Mouse (Mus musculus) intestine, embryonic 14.5 days (tissue): Measurements from ENCODE around the gene Hipk2. TPM values are rescaled to one million over a fixed set of nuclear protein-coding genes. Genes with fewer than 3 reads are reported as not detected.

ENCODE experiments used
- ATAC-seq: fragments of 200-750 bp; cut with Nextera tagmentation; replicated peaks from 2 replicates; pipeline ENCODE4 v1.8.0; 2017; ENCODE audit warnings: low read depth, moderate number of reproducible peaks, moderate TSS enrichment, moderate library complexity; ENCODE audit not compliant: low FRiP score, low TSS enrichment
- DNase-seq: peaks from one replicate; pipeline ENCODE4 v3.0.0-alpha.2; 2018; ENCODE audit warnings: low spot score
- H3K27ac ChIP-seq: fragments of 300-500 bp; sonication (generic); 2 replicates; pipeline ENCODE4 v1.5.1; 2014; ENCODE audit warnings: low read depth, mild to moderate bottlenecking, control low read depth
- H3K27me3 ChIP-seq: fragments of 300-500 bp; sonication (generic); replicated peaks from 2 replicates; pipeline ENCODE4 v1.6.1; 2014; ENCODE audit warnings: low read length, control low read depth; ENCODE audit not compliant: control insufficient read depth, insufficient read depth
- H3K36me3 ChIP-seq: fragments of 300-500 bp; sonication (generic); 2 replicates; pipeline ENCODE4 v1.6.1; 2014; ENCODE audit warnings: low read length, control low read depth; ENCODE audit not compliant: control insufficient read depth, insufficient read depth
- H3K4me1 ChIP-seq: fragments of 300-500 bp; sonication (generic); replicated peaks from 2 replicates; pipeline ENCODE4 v1.6.1; 2014; ENCODE audit warnings: low read length, control low read depth, mixed read lengths; ENCODE audit not compliant: control insufficient read depth, insufficient read depth
- H3K4me2 ChIP-seq: fragments of 300-500 bp; sonication (generic); 2 replicates; pipeline ENCODE4 v1.6.1; 2014; ENCODE audit warnings: low read length
- H3K4me3 ChIP-seq: fragments of 300-500 bp; sonication (generic); 2 replicates; pipeline ENCODE4 v1.5.1; 2014; ENCODE audit warnings: low read depth, low read length, control low read depth, mixed read lengths
- H3K9ac ChIP-seq: fragments of 300-500 bp; sonication (generic); 2 replicates; pipeline ENCODE4 v1.6.1; 2014; ENCODE audit warnings: mild to moderate bottlenecking, low read length
- H3K9me3 ChIP-seq: fragments of 300-500 bp; sonication (generic); 2 replicates; pipeline ENCODE4 v1.6.1; 2016; ENCODE audit warnings: low read length, control low read depth; ENCODE audit not compliant: control insufficient read depth
- WGBS: fragments of 180-500 bp; shearing (Covaris S2); extraction: QIAGEN DNeasy Blood & Tissue Kit; methylation state at CpG from one replicate; pipeline ENCODE4 v1.1.7; 2014; 5-methylcytosine and 5-hydroxymethylcytosine counted together
- polyA plus RNA-seq: library from polyadenylated mRNA; unstranded; fragments of >200 nt; fragmentation: Nextera tagmentation; extraction: Ambion mirVana; gene quantifications from 2 replicates; pipeline ENCODE4 v1.2.1, GENCODE M21; 2014

Gene Hipk2
- polyA plus RNA-seq, 1 experiment from 2014 or later = 27.9 TPM

- no peak for ATAC-seq
- Histone ChIP-seq H3K4me1 (peaks cover 3% of the 10 kb centered on the region; the same call in 1 of the 2 replicates), H3K36me3 (no peaks in the 10 kb centered on the region), H3K4me3 (no peak overlapping the region), H3K27me3 (no peaks in the 10 kb centered on the region), H3K4me2 (no peak overlapping the region), H3K9ac (no peak overlapping the region), H3K27ac (no peak overlapping the region), H3K9me3 (no peaks in the 10 kb centered on the region)
- 75% methylated on average over 2 of the region's 2 CpGs for WGBS
- DNase-seq = peak; percentile 29
These were observed 122.2 kb downstream of the Hipk2 start for GRCm38 (mm10) chr6:38753729-38754128.

GRCm38 (mm10) chr6:38753025-38753424, 122.9 kb downstream of the Hipk2 start:
- H3K4me1 ChIP-seq = peaks cover 2% of the 10 kb centered on the region; the same call in 1 of the 2 replicates
- DNase-seq (no peak), ATAC-seq (no peak)
- no peaks in the 10 kb centered on the region for H3K27me3 ChIP-seq
- no peak overlapping the region for H3K4me3 ChIP-seq
- H3K36me3 ChIP-seq = no peaks in the 10 kb centered on the region
- WGBS = 80% methylated on average over 2 of the region's 2 CpGs
- H3K4me2 ChIP-seq = no peak overlapping the region
- H3K9ac ChIP-seq = no peak overlapping the region
- H3K27ac ChIP-seq = no peak overlapping the region
- no peaks in the 10 kb centered on the region for H3K9me3 ChIP-seq

- Histone ChIP-seq H3K9ac (no peak overlapping the region), H3K4me3 (no peak overlapping the region), H3K27me3 (no peaks in the 10 kb centered on the region), H3K9me3 (no peaks in the 10 kb centered on the region), H3K27ac (no peak overlapping the region), H3K4me1 (no peaks in the 10 kb centered on the region; the same call in 1 of the 2 replicates), H3K4me2 (no peak overlapping the region), H3K36me3 (no peaks in the 10 kb centered on the region)
- ATAC-seq (no peak), DNase-seq (no peak)
- 83% methylated on average over 6 of the region's 6 CpGs for WGBS
These were observed 123.5 kb downstream of the Hipk2 start for GRCm38 (mm10) chr6:38752495-38752894.

- H3K27ac ChIP-seq = no peak overlapping the region
- DNase-seq (peak; percentile 16), ATAC-seq (no peak)
- H3K27me3 ChIP-seq = no peaks in the 10 kb centered on the region
- H3K36me3 ChIP-seq = peaks cover 38% of the 10 kb centered on the region
- 83% methylated on average over 4 of the region's 4 CpGs for WGBS
- H3K4me2 ChIP-seq = no peak overlapping the region
- no peak overlapping the region for H3K4me3 ChIP-seq
- no peaks in the 10 kb centered on the region for H3K4me1 ChIP-seq
- no peak overlapping the region for H3K9ac ChIP-seq
- H3K9me3 ChIP-seq = no peaks in the 10 kb centered on the region
These were observed 127.9 kb downstream of the Hipk2 start for GRCm38 (mm10) chr6:38748037-38748436.

GRCm38 (mm10) chr6:38743351-38743750, 132.6 kb downstream of the Hipk2 start:
- 95% methylated on average over 7 of the region's 7 CpGs for WGBS
- Histone ChIP-seq H3K27me3 (no peaks in the 10 kb centered on the region), H3K9ac (no peak overlapping the region), H3K4me1 (no peaks in the 10 kb centered on the region), H3K4me3 (no peak overlapping the region), H3K27ac (no peak overlapping the region), H3K9me3 (no peaks in the 10 kb centered on the region), H3K36me3 (peaks cover 71% of the 10 kb centered on the region), H3K4me2 (no peak overlapping the region)
- ATAC-seq (no peak), DNase-seq (peak; percentile 32)

- H3K27me3 ChIP-seq = no peaks in the 10 kb centered on the region
- H3K27ac ChIP-seq = no peak overlapping the region
- H3K4me3 ChIP-seq = no peak overlapping the region
- H3K9ac ChIP-seq = no peak overlapping the region
- ATAC-seq = no peak
- 95% methylated on average over 3 of the region's 3 CpGs for WGBS
- peak; percentile 48 for DNase-seq
- H3K4me2 ChIP-seq = no peak overlapping the region
- no peaks in the 10 kb centered on the region for H3K4me1 ChIP-seq
- H3K9me3 ChIP-seq = no peaks in the 10 kb centered on the region
- H3K36me3 ChIP-seq = peaks cover 77% of the 10 kb centered on the region
These were observed 133.5 kb downstream of the Hipk2 start for GRCm38 (mm10) chr6:38742441-38742840.

GRCm38 (mm10) chr6:38741024-38741423, 134.9 kb downstream of the Hipk2 start:
- 87% methylated on average over 3 of the region's 3 CpGs for WGBS
- ATAC-seq = no peak
- peaks cover 78% of the 10 kb centered on the region for H3K36me3 ChIP-seq

GRCm38 (mm10) chr6:38739266-38739665, 136.7 kb downstream of the Hipk2 start:
- peaks cover 79% of the 10 kb centered on the region for H3K36me3 ChIP-seq
- ATAC-seq = no peak
- 58% methylated on average over 3 of the region's 3 CpGs for WGBS

More at GRCm38 (mm10) chr6:38741024-38741423, 134.9 kb downstream of the Hipk2 start:
- Histone ChIP-seq H3K27me3 (no peaks in the 10 kb centered on the region), H3K4me1 (no peaks in the 10 kb centered on the region), H3K9me3 (no peaks in the 10 kb centered on the region), H3K4me3 (no peak overlapping the region), H3K9ac (no peak overlapping the region), H3K4me2 (no peak overlapping the region), H3K27ac (no peak overlapping the region)
- DNase-seq = no peak

GRCm38 (mm10) chr6:38737763-38738162, 138.2 kb downstream of the Hipk2 start:
- Histone ChIP-seq H3K9ac (no peak overlapping the region), H3K9me3 (no peaks in the 10 kb centered on the region), H3K4me3 (no peak overlapping the region), H3K36me3 (peaks cover 72% of the 10 kb centered on the region), H3K27ac (no peak overlapping the region), H3K27me3 (no peaks in the 10 kb centered on the region), H3K4me2 (no peak overlapping the region), H3K4me1 (no peaks in the 10 kb centered on the region)
- 46% methylated on average over 2 of the region's 2 CpGs for WGBS
- no peak for DNase-seq
- ATAC-seq = no peak

More at GRCm38 (mm10) chr6:38739266-38739665, 136.7 kb downstream of the Hipk2 start:
- Histone ChIP-seq H3K4me2 (no peak overlapping the region), H3K27me3 (no peaks in the 10 kb centered on the region), H3K27ac (no peak overlapping the region), H3K9me3 (no peaks in the 10 kb centered on the region), H3K4me3 (no peak overlapping the region), H3K4me1 (no peaks in the 10 kb centered on the region), H3K9ac (no peak overlapping the region)
- DNase-seq = no peak
